Mouse (Mus musculus) erythroblast, adult 5-6 weeks (primary cell): ENCODE data around the gene D1Pas1. TPM values are rescaled to one million over a fixed set of nuclear protein-coding genes. Genes with fewer than 3 reads are reported as not detected.

Source experiments
- ATAC-seq: replicated peaks from 2 replicates; pipeline ENCODE4 v1.8.0; 2016; ENCODE audit warnings: moderate number of reproducible peaks, mild to moderate bottlenecking, moderate TSS enrichment, inconsistent platforms; ENCODE audit not compliant: poor library complexity, low FRiP score, severe bottlenecking
- total RNA-seq, 2 experiments: library from RNA; stranded (forward) in 1 of 2; stranded (reverse) in 1 of 2; fragments of 150-400 nt in 1 of 2; fragments of 200-764, 138-1000 nt in 1 of 2; gene quantifications; 2 replicates each; pipeline versions ENCODE4 v1.2.3 to v1.2.4; 2015 to 2017; ENCODE audit warnings: low replicate concordance in 2 of 2

The D1Pas1 gene
- total RNA-seq, 2 experiments from 2014 or later = not detected

DNA sequence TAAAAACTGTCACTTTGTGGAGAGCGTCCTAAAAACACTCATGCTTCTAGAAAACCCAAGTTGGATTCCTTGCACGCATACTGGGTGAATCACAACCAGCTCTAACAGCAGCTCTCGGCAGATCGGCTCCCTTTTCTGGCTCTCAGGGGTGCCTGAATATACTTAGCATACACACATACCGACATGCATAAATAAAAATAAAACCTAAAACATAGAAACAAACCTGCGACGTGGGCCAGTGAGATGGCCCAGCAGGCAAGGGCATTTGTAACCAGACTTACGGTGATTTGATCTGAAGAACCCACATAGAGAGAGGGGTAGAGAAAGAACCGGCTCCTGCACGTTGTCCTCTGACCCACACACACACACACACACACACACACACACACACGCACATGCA lies 17.9 kb downstream of the D1Pas1 start:
- no peak for ATAC-seq

DNA sequence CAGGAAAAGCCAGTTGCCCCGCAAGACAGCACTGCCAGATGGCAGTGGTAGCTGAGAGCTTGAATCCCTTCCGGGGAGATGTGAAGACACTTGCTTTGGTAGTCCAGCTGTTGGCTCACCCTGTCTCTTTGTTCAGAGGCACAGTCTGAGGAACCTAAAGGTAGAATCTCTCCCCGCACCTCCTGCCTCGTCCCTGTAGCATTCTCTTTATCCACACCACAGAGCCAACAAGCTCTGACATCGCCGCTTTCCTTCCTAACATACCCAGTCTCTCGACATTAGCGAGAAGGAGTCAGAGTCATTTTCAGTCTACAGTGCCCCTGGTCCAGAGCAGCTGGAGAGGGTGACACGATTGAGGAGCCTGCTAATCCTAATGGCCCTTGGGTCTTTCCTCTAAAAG lies 18.9 kb downstream of the D1Pas1 start:
- ATAC-seq = no peak

DNA sequence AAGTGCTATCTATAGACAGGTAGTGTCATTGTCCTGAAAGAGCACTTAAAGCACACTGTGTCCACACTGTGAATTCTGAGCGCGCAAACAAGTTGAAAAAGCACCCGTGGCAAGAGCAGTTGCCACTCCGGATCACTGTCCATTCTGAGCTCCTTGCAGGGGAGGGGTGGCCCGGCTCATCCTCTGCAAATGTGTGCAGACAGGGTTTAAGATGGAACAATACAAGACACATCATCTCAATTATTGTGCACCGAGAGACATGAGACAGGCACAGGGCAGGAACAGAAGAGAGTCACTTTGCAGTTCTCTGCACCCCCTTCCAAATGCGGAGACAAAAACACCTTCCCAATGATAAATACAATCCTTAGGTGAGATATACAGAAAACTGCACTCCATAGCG lies 19.3 kb downstream of the D1Pas1 start:
- ATAC-seq = no peak

DNA sequence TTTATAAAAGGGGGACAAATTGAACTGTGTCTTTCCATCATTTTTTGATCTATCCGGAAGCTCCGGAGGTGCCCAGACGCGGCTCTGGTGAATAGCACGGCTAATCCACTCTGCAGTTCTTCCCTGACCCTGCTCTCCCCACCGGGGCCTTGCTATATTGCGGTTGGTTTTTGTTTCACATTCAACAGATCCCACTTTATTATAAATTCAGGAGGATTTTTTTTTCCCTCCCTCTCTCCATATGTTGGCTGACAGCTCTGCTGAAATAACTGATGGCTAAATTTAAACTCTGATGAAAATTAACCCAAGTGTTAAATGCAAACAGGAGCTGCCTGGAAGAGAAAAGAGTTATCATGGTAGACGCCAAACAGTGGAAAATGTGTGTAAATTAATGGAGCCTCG lies 21.1 kb downstream of the D1Pas1 start:
- no peak for ATAC-seq

DNA sequence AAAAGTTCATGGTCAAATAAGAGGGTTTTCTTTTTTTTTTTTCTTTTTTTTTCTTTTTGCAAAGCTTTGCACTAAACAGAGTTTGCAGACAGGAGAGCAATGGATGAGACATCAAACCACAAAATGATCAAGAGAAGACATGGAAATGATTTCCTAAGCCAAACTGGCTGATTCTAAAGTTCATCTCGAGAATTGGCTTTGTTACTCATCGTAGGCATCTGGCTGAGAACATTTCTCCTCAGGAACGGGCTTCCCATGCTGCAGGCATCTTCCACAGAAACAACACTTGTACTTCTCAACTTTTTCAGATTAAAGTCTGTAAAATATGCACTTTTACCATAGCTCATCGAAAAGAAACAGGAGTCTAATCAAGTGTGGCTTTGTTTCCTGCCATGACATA lies 21.6 kb downstream of the D1Pas1 start:
- no peak for ATAC-seq

DNA sequence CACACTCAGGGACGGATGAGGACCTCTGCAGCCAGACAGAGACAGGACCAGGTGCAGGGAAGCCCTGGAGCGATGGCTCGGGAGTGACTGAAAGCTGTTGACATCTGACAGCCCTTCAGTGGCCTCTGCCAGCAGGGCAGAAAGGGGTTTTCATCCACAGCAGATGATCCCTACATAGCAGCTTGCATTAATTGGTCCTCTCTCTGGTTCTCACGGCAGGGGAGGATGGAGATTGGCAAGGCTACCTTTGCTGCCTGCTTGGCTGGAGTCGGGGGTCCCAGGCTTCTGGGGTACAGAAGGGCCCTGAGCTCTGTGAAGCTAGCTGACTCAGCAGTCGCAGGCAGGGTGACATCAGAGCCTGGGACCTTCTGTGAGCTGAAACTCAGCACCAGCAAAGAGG lies 24.3 kb downstream of the D1Pas1 start:
- no peak for ATAC-seq

DNA sequence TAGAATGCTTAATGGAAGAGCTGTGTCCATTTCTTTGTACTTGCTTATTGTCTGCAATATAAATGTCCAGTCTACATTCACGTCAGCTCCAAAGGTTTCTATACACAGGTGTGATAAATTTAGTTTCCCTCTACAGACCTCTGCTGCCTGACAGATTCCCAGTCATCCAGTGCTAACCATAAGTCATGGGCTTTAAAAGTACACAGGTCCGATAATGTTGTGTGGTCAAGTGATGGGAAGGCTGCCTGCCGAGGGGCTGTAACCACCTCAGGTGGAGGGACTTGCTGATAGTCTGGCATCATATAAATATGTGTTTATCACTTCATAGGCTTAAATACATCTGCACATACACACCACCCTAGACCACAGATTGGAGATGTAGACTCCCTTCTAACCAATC lies 24.9 kb downstream of the D1Pas1 start:
- no peak for ATAC-seq

DNA sequence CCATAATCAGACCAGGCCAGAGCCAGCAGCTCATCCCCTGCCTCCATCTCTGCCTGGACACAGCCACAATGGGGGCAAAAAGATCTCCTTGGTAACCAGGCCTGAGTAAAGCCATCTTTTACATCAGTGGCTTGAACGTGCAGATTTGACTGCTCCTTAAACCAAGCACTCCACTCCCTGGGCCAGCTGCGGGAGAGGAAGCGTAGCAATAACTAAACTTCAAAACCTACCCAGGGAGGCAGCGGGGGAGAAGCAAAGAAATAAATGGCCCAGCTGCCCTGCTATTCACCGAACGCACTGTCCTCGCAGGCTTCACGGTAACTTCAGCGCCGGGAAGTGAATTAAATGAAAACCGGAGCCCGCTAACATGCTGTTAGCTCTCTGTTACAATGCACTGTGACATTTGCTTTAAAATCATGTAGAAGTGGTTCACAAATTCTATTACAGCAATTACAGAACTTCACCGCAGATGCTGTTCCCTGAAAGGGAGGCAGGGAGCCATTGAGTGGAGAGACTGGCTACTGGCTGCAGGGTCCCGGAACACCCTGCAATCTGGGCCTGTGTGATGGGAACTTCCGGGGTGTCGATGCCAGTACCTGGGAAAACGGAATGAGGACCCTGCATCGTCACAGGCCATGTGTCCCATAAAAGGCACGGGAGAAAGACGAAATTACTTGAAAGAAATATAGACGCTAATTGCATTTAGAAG lies 30.5 kb downstream of the D1Pas1 start:
- ATAC-seq = no peak

DNA sequence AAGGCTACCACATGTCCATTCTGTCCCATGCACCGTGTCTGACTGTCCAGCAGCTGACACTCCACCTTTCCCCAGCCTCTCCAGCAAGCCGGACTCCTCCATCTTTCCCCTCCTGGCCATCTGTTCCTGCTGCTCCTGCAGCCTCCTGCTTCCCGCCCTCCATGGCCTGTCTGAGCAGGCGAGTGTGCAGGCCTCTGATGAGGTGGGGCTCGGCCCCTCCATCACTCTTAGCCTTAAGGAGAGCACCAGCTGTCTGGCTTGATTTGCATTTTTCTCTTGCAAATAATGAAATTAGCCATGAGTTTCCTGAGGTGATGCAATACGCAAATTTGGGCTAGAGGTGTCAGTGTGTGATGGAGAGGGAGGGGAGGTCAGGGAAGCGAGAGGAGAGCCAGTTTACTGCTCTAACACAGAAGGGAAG lies 36.2 kb downstream of the D1Pas1 start:
- no peak for ATAC-seq

DNA sequence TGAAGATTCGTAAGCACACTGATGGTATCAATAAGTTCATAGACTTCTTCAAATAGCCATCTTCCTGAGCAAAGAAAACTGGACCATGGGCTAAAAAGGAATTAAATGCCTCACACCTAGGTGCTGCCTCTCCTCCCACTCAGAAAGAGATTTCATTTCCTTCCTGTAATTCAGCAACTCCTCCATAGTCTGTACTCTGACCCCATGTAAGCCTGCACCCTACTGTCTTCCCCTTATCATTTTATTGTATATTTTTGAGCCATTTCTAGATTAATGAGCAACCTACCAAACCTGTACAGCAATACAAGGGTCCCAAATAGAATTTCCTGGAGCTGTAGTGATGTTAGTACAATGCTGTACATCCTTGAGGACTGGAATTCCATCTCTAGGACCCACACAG lies 37.1 kb downstream of the D1Pas1 start:
- ATAC-seq = no peak

DNA sequence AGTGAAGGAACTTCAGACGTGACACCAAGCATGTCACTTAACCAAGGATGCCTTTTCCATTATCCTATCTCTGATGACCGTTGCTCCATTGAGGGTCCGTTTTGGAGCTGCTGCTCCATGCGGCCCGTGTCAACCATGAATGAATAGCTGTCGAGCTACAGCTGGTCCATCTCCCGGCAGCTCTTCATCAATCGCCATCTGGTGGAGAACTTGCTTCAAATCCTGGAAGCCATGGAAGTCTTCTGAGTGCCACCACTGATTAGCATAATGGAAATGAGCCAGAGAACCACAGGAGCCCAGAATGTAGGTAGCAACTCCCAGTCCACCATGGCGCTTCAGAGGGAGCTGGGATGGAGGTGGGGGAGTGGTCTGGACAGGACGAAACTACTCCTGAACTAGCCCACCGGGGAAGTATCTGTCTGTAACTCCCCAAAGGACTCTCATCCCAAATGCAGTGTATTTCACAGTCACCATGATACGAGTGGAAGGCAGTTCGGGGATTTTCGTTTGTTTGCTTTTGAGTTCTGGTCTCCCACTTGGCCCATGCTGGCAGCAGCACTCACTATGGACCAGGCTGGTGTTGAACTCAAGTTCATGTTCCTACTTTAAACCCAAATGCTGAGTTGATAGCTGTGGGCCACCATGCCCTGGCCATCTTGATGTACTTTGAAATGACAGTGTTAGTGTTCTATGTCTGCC lies 39.2 kb downstream of the D1Pas1 start:
- no peak for ATAC-seq

DNA sequence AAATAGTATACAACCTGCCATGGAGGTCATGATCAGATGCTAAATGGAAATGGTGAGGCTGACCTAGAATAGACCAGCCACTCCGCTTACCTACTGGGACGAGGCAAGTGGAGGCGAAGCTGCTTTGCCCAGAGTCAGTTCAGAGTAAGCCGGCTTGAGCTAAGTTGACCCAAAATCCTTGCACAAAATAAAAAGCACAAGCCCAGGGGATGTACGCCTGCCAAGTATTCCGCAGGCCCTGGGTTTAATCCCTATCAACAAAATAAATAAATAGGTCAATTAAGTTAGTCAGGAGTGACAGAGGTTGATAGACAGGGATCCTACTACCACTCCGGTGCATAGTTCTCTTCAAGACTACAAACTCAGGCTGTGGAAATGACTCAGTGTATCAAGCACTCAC lies 41.0 kb downstream of the D1Pas1 start:
- no peak for ATAC-seq

DNA sequence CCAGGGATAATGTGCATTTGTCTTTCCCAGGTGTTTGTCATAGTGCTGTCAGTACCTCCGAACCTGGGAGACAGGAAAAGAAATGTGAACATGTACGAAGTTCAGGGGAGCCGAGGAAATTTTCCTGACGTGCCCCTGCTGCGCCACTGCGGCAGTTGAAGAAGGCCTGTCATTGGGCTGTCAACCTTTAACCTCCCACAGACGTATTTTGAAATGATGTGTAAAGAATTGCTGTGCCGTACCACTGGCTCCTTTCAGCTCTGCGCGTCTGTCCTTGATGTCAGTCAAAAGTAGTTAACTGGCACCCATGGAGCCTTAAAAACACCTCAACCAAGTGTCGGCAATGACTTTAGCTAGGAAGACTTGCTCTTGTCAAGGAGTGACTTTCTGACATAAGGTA lies 42.9 kb downstream of the D1Pas1 start:
- no peak for ATAC-seq

DNA sequence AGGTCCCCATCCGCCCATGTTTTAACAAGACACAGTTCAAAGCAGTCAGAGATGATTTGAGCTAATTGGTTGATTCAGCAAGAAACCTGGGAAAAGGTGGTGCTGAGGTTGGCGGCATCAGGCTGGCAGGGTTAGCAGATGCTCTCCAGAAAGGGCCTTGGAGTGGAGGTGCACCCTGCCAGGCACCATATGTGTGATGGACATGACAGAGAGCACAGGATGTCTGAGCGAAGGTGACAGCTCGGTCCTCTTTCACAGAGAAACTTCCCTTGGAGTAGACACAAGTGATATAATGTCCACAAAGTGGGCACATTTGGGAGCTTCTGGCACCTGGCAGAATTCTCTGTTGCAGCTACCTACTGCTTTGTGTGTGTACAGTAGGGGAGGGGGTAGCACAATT lies 44.4 kb downstream of the D1Pas1 start:
- no peak for ATAC-seq

DNA sequence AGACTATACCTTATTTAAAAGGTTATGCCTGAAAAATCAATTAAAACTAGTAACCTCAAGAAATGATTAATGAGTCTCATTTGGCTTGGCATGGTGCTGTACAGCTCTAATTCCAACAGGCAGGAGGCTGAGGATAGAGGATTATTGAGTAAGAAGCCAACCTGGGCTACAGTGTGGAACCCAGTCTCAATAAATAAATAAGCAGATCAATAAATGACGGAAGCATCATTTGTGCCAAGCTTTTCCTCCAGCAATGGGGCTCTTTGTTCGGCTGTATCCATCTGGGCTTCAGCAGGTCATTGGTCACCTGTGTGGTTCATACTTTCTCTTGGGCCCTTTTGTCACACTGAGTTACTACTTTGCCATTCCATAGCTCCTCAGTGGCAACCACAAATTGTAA lies 46.9 kb downstream of the D1Pas1 start:
- ATAC-seq = no peak

DNA sequence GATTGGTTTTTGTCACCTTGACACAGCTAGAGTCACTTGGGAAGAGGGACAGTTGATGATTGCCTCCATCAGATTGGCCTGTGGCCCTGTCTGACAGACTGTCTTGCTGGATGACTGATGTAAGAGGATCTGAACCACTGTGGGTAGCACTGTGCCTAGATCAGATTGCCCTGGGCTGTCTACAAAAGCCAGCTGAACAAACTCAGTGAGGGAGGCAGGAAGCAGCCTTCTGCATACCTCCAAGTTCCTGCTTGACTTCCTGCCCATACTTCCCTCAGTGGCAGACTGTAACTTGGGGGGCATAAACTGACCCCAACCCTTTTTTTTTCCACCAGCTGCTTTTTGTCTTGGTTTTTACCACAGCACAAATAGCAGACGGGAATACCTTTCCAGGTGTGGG lies 48.5 kb downstream of the D1Pas1 start:
- ATAC-seq = no peak

DNA sequence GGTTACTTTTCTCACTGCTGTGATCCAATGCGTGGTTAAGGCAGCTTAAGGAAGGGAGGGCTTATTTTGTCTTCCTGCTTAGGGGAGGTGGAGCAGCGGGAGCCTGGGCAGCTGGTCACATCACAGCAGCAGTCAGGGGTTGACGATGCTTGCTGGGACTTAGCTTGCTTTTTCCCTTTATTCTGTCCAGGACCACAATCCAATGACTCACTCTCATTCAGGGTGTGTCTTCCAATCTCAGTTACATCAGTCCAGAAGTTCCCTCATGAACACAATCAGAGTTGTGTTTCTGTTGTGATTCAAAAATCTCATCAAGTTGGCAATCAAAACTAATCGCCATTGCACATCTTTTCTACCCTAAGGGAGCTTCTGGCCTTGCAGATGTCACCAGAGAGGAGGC lies 48.9 kb downstream of the D1Pas1 start:
- no peak for ATAC-seq

DNA sequence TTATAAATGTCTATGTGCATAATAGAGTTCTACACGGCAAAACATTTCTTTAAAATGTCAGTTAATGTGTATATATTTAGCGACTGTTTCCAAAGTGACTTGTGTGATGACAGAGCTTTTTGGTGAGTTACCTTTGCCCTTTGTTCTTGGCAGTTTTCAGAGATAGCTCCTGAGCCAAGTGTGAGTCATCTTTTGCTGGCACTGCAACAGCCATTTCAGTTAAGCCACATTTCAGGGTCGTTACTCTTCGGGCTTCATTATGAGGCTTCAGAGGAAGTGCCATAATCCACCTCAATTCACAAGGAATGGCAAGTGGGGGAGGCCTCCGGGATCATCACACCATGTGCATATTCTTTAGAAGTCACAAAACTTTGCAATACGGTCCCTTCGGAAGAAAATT lies 52.8 kb downstream of the D1Pas1 start:
- no peak for ATAC-seq
